Mouse (Mus musculus) brain, embryonic 14.5 days (tissue): Measurements from ENCODE around the gene Gm13279. TPM values are rescaled to one million over a fixed set of nuclear protein-coding genes. Genes with fewer than 3 reads are reported as not detected.
"Not testable (repeated sequence)": the region's sequence is repeated elsewhere in the genome, so short reads cannot be mapped to it uniquely, and the experiment has no call there.

Source experiments
- DNase-seq: peaks from one replicate; pipeline ENCODE4 v3.0.0-alpha.2; 2011; ENCODE audit warnings: low read depth
- CTCF ChIP-seq: fragments of 200-500 bp; IDR thresholded peaks from 2 replicates; pipeline ENCODE4 v1.5.1; 2012; ENCODE audit warnings: inconsistent platforms, mild to moderate bottlenecking, moderate library complexity, borderline replicate concordance; ENCODE audit not compliant: insufficient read depth, insufficient read length; ENCODE audit errors: extremely low read depth
- POLR2A ChIP-seq: fragments of 200-500 bp; IDR thresholded peaks from 2 replicates; pipeline ENCODE4 v1.6.1; 2012; ENCODE audit warnings: mild to moderate bottlenecking, inconsistent platforms, borderline replicate concordance; ENCODE audit not compliant: poor library complexity, insufficient read depth, insufficient read length, severe bottlenecking; ENCODE audit errors: extremely low read depth
- polyA plus RNA-seq: library from polyadenylated mRNA; depleted of rRNA; stranded (reverse); fragments of >200 nt; gene quantifications from 2 replicates; pipeline ENCODE4 v1.2.3, GENCODE M21; 2012

The Gm13279 gene
- polyA plus RNA-seq, 1 experiment = not detected

DNA sequence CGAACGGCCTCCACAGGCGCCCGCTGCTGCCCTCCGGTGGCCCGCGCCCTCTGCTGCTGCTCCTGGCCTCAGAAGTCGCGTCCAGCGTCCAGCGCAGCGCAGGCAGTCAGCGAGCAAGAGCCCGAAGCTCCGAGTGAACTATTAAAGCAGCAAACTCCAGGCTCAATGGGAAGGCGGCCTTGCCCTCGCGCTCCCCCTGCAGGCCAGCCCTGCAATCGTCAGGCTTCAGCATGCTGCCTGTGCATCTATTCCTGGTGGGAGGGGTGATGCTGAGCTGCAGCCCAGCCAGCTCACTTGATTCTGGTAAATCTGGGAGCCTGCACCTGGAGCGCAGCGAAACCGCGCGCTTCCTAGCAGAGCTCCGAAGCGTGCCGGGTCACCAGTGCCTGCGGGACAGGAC is 8.8 kb upstream of the Gm13279 start, which contains the start of gene Gm13277:
Gm13277 (plus strand) TSS at position 231 of the 400 bp plus-strand sequence.
- TF ChIP-seq CTCF = peak; percentile 29; the same call in 1 of the 2 replicates
- not testable (repeated sequence) for DNase-seq

DNA sequence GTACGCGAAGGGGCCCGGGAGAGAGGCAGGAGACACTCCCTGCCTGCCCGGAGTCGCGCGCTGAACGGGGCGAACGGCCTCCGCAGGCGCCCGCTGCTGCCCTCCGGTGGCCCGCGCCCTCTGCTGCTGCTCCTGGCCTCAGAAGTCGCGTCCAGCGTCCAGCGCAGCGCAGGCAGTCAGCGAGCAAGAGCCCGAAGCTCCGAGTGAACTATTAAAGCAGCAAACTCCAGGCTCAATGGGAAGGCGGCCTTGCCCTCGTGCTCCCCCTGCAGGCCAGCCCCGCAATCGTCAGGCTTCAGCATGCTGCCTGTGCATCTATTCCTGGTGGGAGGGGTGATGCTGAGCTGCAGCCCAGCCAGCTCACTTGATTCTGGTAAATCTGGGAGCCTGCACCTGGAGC is 5.9 kb upstream of the Gm13279 start, which contains the start of gene Gm13278:
Gm13278 (plus strand) TSS at position 301 of the 400 bp plus-strand sequence.
- DNase-seq = not testable (repeated sequence)

DNA sequence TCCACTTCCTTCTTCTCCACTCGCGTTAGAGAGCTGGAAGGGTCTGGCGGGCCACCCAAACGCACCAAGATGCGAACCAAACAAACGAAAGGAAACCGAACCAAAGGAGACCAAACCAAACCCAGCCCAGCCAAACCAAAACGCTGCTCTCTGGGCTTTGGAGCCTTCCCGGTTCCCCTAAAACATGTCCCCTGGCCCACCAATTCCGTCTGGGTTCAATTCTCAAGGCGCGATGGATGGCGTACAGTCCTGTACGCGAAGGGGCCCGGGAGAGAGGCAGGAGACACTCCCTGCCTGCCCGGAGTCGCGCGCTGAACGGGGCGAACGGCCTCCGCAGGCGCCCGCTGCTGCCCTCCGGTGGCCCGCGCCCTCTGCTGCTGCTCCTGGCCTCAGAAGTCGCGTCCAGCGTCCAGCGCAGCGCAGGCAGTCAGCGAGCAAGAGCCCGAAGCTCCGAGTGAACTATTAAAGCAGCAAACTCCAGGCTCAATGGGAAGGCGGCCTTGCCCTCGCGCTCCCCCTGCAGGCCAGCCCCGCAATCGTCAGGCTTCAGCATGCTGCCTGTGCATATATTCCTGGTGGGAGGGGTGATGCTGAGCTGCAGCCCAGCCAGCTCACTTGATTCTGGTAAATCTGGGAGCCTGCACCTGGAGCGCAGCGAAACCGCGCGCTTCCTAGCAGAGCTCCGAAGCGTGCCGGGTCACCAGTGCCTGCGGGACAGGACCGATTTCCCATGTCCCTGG is 3.1 kb upstream of the Gm13279 start, which contains the start of gene Gm13275:
Gm13275 (plus strand) TSS at position 552 of the 740 bp plus-strand sequence.
- not testable (repeated sequence) for DNase-seq

- DNase-seq = not testable (repeated sequence)
Measured at GRCm38 (mm10) chr4:88799365-88799764, 2.2 kb downstream of the Gm13279 start, which contains the start of gene Gm13285. Gm13285 (plus strand) TSS chr4:88799665.

- DNase-seq = not testable (repeated sequence)
Measured at GRCm38 (mm10) chr4:88802954-88803353, 5.8 kb downstream of the Gm13279 start, which contains the start of gene Gm13287. Gm13287 (plus strand) TSS chr4:88803254.

GRCm38 (mm10) chr4:88805231-88805630 is 8.0 kb downstream of the Gm13279 start, which contains the start of gene Gm13288:
Gm13288 (plus strand) TSS chr4:88805531.
- DNase-seq = not testable (repeated sequence)

DNA sequence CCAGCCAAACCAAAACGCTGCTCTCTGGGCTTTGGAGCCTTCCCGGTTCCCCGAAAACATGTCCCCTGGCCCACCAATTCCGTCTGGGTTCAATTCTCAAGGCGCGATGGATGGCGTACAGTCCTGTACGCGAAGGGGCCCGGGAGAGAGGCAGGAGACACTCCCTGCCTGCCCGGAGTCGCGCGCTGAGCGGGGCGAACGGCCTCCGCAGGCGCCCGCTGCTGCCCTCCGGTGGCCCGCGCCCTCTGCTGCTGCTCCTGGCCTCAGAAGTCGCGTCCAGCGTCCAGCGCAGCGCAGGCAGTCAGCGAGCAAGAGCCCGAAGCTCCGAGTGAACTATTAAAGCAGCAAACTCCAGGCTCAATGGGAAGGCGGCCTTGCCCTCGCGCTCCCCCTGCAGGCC is 8.6 kb downstream of the Gm13279 start:
- DNase-seq = not testable (repeated sequence)

DNA sequence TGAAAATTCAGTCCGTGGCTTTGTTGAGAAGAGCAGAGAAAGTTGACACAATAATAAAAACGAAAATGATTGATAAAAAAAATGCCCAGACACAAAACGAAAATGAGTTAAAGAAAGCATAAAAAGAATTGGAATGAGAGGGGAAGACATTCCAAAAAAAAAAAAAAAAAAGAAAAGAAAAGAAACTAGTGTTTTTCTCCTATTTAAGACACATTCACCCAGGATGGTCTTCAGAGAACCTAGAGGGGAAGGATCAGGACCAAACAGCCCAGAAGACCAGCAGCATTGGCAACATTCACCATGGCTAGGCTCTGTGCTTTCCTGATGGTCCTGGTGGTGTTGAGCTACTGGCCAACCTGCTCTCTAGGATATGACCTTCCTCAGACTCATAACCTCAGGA is 18.7 kb downstream of the Gm13279 start, which contains the start of gene Ifna7:
Ifna7 (plus strand) TSS at position 301 of the 400 bp plus-strand sequence.
- TF ChIP-seq POLR2A = no peak
- TF ChIP-seq CTCF = no peak

GRCm38 (mm10) chr4:88819659-88820058 is 22.5 kb downstream of the Gm13279 start, which contains the start of gene Ifna11:
Ifna11 (plus strand) TSS chr4:88819959.
- no peak for TF ChIP-seq POLR2A
- TF ChIP-seq CTCF = no peak
- no peak for DNase-seq

More for the DNA sequence above, 18.7 kb downstream of the Gm13279 start, which contains the start of gene Ifna7:
- no peak for DNase-seq

DNA sequence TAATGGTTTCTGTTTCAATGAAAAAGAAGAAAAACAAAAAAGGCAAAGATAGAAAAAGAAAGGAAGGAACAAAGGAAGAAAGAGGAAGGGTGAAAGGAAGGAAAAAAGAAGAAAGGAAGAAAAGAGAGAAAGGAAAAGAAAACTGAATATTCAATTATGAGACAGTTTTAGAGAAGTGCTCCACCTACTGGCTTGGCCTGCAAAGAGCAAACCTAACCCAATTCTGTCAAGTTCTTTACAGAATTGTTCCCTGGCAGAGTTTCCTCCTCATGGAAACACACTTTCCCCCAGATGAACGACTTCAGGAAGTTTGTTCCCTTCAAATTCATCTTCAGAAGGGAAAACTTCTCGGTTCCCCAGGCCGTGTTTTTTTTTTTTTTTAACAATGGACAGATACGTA is 25.8 kb downstream of the Gm13279 start:
- no peak for TF ChIP-seq POLR2A
- peak; percentile 47; the same call in 1 of the 2 replicates for TF ChIP-seq CTCF
- DNase-seq = peak; percentile 21

GRCm38 (mm10) chr4:88827116-88827515 is 29.9 kb downstream of the Gm13279 start, which contains the start of gene Ifna6:
Ifna6 (plus strand) TSS chr4:88827416.
- DNase-seq = not testable (repeated sequence)

GRCm38 (mm10) chr4:88830523-88830922 is 33.3 kb downstream of the Gm13279 start:
- peak; percentile 38 for DNase-seq
- peak; percentile 41; the same call in 1 of the 2 replicates for TF ChIP-seq CTCF
- no peak for TF ChIP-seq POLR2A

- not testable (repeated sequence) for DNase-seq
Measured at GRCm38 (mm10) chr4:88835225-88835624, 38.0 kb downstream of the Gm13279 start, which contains the start of gene Ifna5. Ifna5 (plus strand) TSS chr4:88835525.

- peak; percentile 21 for DNase-seq
- TF ChIP-seq POLR2A (no peak), CTCF (peak; percentile 31; the same call in 1 of the 2 replicates)
Measured at GRCm38 (mm10) chr4:88838828-88839227, 41.6 kb downstream of the Gm13279 start.

GRCm38 (mm10) chr4:88840058-88840457 is 42.9 kb downstream of the Gm13279 start:
- no peak for DNase-seq
- no peak for TF ChIP-seq CTCF
